Mouse (Mus musculus) liver, adult 2 months (tissue): Measurements from ENCODE around the gene Ube2c.

Experiments
- CTCF ChIP-seq: fragments of 200-500 bp; IDR thresholded peaks from 2 replicates; pipeline ENCODE4 v1.5.1; 2011; ENCODE audit warnings: low read depth, low read length, control low read depth
- POLR2A ChIP-seq: fragments of 200-500 bp; IDR thresholded peaks from 2 replicates; pipeline ENCODE4 v1.6.1; 2011; ENCODE audit warnings: low read length, control low read depth; ENCODE audit not compliant: insufficient read depth; ENCODE audit errors: extremely low read depth

DNA sequence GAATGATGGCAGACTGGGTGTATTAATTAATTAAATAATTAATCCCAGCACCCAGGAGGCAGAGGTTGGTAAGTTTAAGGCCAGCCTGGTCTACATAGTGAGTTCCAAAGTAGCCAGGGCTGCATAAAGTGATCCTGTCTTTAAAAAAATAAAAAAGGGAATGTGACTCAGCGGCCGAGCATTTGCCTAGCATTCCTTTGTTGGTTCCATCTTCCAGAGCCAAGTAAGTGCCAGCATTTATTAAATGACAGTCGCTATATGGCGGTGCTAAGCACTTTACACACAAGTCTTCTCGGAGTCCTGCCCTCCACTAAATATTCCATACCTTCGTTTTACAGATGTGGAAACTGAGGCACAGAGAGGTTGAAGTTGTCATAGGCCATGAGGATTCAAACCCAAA lies 6.4 kb downstream of the Ube2c start:
- TF ChIP-seq CTCF, result no peak
- TF ChIP-seq POLR2A, result no peak
